Mouse (Mus musculus): Measurements from ENCODE around the gene Retreg1.
"Not testable (repeated sequence)": the region's sequence is repeated elsewhere in the genome, so short reads cannot be mapped to it uniquely, and the experiment has no call there.

Retreg1 gene

GRCm38 (mm10) chr15:25949696-25950095 lies 106.7 kb downstream of the Retreg1 start:
- DNase-seq = no peak

- DNase-seq = no peak
These were observed 107.6 kb downstream of the Retreg1 start for GRCm38 (mm10) chr15:25950584-25950983.

- DNase-seq = no peak
These were observed 108.1 kb downstream of the Retreg1 start for GRCm38 (mm10) chr15:25951037-25951436.

GRCm38 (mm10) chr15:25956001-25956400 lies 113.0 kb downstream of the Retreg1 start:
- DNase-seq = no peak

GRCm38 (mm10) chr15:25956422-25957117 lies 113.6 kb downstream of the Retreg1 start:
- no peak for DNase-seq

GRCm38 (mm10) chr15:25957651-25958050 lies 114.7 kb downstream of the Retreg1 start:
- no peak for DNase-seq

GRCm38 (mm10) chr15:25959375-25959774 lies 116.4 kb downstream of the Retreg1 start:
- DNase-seq = peak; percentile 57

GRCm38 (mm10) chr15:25960231-25960630 lies 117.3 kb downstream of the Retreg1 start:
- DNase-seq = no peak

- no peak for DNase-seq
These were observed 123.3 kb downstream of the Retreg1 start for GRCm38 (mm10) chr15:25966220-25966774.

GRCm38 (mm10) chr15:25971596-25971995 lies 128.6 kb downstream of the Retreg1 start:
- DNase-seq = no peak

- no peak for DNase-seq
These were observed 129.8 kb downstream of the Retreg1 start for GRCm38 (mm10) chr15:25972758-25973157.

- DNase-seq = no peak
These were observed 131.4 kb downstream of the Retreg1 start for GRCm38 (mm10) chr15:25974352-25974751.

- no peak for DNase-seq
These were observed 132.8 kb downstream of the Retreg1 start for GRCm38 (mm10) chr15:25975810-25976209.

- DNase-seq = not testable (repeated sequence)
These were observed 140.6 kb downstream of the Retreg1 start for GRCm38 (mm10) chr15:25983614-25984013.

- DNase-seq = peak; percentile 98
These were observed 141.2 kb downstream of the Retreg1 start, which contains the start of gene Zfp622 for GRCm38 (mm10) chr15:25984067-25984733. Gene Zfp622, plus strand, starts transcription at chr15:25984366.

GRCm38 (mm10) chr15:25984734-25985492 lies 141.9 kb downstream of the Retreg1 start:
- DNase-seq = no peak

GRCm38 (mm10) chr15:25992992-25993727 lies 150.2 kb downstream of the Retreg1 start:
- peak; percentile 65 for DNase-seq

- no peak for DNase-seq
These were observed 152.5 kb downstream of the Retreg1 start for GRCm38 (mm10) chr15:25995521-25995920.

GRCm38 (mm10) chr15:25999545-25999944 lies 156.6 kb downstream of the Retreg1 start:
- DNase-seq = not testable (repeated sequence)

- DNase-seq = no peak
These were observed 165.6 kb downstream of the Retreg1 start for GRCm38 (mm10) chr15:26008621-26009020.

- DNase-seq = no peak
These were observed 169.9 kb downstream of the Retreg1 start for GRCm38 (mm10) chr15:26012891-26013290.

- peak; percentile 30 for DNase-seq
These were observed 173.1 kb downstream of the Retreg1 start for GRCm38 (mm10) chr15:26015979-26016665.

Data from lung, postnatal 10 days (tissue).